Mouse (Mus musculus) lung, postnatal 10 days (tissue): Measurements from ENCODE around the gene Boc.

Experiments
- DNase-seq: peaks from one replicate; pipeline ENCODE4 v3.0.0; 2021

Gene Boc

GRCm38 (mm10) chr16:44526689-44527088, 32.0 kb downstream of the Boc start:
- DNase-seq: peak; percentile 56

DNA sequence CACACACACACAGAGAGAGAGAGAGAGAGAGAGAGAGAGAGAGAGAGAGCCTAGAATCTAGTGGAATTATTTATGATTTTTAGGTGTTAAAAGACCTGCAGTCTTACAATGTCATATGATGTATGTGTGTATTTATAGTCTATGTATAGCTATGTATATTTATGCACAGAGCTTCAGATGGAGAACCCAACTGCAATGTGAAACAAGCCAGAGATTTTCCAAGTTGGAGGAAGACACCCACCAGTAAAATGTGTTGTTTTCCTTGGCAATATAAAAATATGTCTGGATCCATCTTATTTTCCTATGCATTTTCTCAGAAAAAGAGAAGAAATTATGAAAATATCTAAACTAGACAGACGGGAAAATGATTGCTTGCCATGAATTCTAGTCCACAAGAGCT, 32.7 kb downstream of the Boc start:
- DNase-seq: no peak

DNA sequence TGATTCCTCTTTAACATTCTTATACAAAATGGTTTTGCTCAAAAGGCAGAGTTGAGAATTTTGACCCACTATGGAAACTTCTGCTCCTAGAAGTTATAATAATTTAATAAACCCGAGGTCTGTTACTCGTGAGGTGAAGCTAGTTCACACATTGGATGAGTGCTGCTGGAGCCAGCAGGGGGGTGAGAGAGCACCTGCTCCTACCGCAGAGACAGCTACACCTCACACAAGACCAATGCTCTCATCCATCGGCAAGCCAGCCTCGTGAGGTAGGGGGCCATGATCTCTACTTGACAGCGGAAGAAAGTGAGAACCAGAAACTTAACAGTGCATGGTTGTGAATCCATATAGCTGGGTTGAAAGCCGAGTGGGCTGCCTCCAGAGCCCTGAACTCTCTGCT, 35.1 kb downstream of the Boc start:
- no peak for DNase-seq

- DNase-seq: no peak
Observed at GRCm38 (mm10) chr16:44516498-44516897, 42.2 kb downstream of the Boc start.

DNA sequence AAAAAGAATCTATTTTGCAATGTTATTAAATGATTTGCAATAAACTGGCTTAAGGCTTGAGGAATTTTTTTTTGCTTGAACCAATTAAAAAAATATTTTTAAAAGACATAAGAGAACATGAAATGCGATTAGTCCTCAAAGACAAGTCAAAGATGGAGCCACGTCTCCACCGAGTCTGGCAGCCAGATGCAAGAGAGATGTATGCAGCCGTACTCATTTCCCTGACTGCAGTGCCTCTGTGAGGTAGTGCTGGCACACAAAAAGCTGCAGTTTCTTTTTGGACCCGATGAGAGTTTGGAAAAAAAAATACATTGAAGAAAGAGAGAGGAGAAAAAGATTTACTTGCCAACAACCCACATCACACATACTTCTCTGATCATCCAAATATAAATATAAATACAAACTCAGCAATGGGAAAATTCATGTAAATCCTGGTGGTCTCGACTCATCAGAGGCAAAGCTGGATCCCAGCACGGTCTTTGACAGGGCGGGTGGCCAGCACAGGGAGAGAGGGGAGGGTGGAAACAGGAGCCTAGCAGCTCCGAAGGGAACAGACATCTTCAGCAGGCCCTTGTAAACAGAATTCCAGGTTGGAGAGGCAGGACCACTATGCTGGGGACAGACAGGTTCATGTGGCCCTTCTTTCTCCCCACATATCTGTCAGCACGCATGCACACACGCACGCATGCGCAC, 48.0 kb downstream of the Boc start:
- peak; percentile 45 for DNase-seq

DNA sequence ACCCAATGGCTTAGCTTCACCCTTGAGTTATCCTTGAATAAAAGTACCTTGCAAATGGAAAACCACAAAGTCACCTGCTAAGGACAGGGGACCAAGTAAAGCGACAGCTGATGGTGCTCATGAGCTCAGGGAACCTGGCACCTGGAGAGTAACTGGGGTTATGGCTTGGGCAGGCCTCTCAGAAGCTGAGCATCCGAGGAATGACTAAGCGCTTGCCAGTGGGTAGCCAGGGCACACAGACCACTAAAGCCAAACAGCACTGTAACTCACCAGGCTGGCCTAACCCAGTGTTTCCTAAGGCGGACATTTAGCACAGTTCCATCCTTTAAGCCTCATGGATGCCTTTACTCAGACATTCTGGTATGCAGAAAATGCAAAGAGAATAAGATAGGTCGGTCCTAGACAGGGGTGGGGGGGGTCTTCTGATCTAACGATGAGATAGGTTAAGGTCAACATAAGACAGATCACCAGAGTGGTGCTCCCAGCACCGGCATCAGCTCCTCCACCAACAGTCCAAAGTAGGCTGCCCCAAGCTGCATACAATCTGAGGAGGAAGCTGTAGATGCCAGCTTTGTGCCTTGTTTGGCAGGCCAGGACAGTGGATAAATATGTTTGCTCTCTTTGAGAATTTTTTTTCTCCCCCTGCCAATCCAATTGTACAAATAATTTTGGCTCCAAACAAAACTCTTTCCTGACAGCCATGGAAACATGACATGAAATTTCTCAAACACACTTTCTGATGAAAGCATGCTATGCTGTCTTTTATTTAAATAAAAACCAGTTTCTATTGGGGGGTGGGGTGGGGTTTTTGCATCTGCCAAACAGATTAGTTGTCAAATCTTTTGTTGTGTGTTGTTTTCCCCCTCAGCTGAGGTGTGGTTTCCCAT, 49.0 kb downstream of the Boc start:
- peak; percentile 46 for DNase-seq

- DNase-seq: no peak
Observed at GRCm38 (mm10) chr16:44508772-44509171, 49.9 kb downstream of the Boc start.

DNA sequence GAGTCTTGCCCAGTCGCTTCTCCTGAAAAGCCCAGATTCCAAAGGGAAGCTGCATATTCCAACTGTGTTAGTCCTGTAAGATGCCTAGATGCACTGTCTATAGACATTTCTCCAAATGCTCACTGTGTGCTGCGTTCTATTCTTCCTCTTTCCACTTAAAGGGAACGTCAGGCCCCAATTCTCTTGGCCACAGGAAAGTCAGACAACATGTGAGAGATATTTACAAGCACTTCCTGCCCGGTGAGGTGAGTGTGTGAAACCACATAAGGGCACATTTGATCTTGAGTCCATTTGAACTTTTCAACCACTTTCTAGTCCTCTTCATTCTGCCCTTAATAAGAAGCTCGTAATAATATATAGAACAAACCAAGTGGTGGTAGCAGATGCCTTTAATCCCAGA, 50.7 kb downstream of the Boc start:
- no peak for DNase-seq

- peak; percentile 56 for DNase-seq
Observed at GRCm38 (mm10) chr16:44507027-44507929, 51.4 kb downstream of the Boc start.

DNA sequence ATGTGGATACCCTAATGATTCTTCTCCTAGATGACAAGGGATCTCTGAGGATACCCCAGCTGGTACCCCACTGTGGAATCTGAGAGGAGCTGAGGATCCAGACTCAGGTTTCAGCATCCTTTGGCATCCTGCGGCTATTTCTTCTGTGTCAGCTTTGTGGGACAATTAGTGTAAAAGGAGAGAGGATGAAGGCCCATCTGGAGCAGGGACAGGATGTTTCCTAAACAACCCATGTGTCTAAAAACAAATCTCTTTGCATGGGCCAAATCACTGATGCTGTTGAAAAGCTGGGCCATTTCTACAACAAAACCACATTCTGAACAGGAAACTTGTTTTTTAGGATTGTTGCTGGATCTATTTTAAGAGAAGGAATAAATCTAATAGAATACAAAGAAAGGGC, 53.5 kb downstream of the Boc start:
- no peak for DNase-seq

DNA sequence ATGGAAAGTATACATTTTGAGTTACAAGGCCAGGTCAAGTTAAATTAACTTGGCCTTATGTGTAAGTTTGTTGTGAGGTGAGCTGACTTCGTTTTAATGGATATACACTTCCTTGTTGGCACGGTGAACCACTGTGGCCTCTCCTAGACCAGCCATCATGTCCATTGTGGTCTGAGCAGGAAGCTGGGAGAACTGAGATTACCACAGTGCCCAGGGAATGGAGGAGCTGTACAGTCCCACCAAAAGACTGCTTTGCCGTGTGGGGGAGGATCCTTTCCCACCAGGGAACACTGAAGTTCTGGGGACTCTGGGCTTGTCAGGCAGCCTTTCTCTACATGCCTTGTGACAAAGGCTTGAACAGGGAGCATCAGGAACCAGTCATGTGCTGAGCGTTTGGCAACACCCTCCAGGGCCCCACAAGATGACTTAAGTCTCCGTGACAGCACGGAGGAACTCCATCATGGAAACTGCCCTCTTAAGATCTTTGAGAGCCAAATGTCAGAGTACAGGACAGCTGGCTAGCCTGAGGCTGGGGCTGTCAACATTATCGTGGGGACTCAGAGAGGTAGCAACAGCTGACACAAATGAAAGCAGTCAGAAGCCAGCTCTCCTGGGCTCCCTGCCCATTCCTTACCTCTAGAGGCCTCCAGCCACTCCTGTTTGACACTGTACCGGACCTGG, 55.7 kb downstream of the Boc start:
- no peak for DNase-seq

DNA sequence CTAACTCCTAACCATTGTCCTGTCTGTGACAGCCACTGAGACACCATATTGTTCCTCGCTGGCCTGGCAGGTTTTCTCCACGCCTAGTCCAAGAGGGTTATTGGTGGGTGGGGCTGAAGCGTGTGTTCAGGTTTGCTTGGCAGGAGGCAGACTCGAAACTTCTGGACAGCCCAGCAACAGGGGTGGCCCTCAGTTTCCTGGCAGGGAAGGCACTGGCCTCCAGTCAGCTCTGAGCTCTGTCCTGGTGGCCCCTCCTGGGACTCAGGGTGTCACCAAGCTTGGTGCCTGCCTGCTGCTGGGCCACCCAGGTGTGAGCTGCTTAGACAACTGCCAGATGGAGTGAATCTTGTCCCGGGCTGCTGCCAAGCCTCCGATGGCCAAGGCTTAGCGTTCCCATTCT, 56.4 kb downstream of the Boc start:
- no peak for DNase-seq

GRCm38 (mm10) chr16:44501783-44502182, 56.9 kb downstream of the Boc start:
- no peak for DNase-seq

- DNase-seq: no peak
Observed at GRCm38 (mm10) chr16:44498447-44498846, 60.2 kb downstream of the Boc start.

DNA sequence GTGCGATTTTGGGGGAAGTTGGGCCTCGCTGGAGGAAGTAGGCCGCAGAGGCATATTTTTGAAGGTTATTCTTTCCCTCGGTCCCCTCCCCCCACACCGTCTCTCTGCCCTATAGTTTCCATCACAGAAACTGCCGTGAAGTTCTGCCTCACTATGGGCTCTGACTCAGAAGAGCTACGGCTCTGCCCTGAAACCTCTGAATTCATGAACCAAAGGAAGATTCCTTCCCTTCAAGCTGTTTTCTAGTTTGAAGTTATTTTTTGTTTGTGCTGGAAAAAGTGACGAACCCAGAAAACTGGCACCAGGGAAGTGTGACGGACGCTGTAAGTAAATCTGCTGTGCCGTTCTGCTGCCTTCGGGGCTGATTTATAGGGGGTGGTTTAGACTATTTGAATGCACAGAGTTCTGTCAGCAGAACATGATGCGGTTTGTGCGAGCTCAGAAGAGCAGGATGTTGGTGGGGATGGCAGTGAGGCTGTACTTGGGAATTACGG, 61.7 kb downstream of the Boc start:
- no peak for DNase-seq

DNA sequence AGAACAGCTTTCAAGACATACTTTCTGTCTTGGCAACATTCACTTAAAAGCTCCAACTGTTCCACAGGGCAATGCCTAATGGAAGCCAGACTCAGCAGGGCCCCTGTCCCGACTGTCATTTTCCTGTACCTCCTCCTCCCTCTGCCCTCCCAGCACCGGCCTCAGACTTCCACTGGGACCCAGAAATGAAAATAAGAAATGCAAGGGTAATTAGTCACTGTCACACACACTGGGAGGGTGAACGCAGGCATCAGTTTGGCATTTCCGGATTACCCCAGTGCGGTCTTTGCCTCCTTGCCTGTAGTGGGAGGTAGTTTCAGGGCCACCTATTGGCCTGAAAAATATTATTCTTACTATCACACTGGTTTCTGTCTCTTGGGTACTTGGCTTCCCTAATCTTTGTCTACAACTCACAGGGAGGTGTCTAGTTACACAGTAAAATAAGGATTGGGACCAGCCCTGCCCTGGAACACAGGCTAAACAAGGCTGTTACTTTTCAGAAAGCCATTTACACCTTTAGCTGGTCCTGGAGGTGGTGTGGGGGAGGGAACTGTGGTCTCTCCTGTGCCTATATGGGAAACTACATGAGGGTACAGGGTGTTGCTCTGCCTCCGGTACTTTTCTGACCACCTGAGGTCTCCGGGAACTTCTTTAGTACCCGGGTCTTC, 64.1 kb downstream of the Boc start:
- DNase-seq: no peak

DNA sequence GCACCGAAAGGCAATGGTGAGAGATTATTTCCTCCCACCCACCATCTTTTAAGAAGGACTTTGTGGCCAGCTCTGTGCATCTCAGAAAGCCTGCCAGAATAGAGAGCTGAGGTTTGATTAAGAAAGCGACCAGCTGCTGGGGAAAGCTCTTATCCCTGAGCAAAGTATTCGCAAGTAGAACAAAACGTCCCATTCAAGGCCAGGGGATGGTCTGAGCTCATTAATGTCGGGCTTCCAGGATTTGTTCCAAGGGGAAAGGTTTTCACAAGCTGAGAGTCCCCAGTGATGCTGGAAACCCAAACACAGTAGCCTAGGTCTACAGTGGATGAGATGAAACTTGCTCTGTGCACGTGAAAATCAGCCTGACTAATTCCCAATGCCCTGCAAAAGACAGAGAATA, 64.8 kb downstream of the Boc start:
- peak; percentile 65 for DNase-seq

DNA sequence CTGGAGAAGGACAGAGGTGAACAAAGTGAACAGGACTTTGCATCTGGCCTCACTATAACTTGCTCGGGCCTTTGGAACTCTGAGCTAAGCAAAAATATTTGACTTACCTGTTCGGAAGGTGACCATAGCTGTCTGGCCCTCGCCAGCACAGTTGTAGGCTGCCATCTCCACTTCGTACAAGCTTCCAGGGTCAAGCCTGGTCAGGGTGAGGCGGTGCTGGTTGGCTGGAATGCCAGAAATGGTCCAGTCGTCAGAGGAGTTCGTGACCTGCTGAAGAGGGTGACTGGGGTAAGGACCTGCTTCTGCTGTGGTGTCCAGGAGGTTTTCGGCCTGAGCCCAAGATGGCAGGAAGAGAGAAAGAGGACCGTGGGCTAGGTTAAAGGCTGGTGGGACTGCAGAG, 66.0 kb downstream of the Boc start:
- no peak for DNase-seq

DNA sequence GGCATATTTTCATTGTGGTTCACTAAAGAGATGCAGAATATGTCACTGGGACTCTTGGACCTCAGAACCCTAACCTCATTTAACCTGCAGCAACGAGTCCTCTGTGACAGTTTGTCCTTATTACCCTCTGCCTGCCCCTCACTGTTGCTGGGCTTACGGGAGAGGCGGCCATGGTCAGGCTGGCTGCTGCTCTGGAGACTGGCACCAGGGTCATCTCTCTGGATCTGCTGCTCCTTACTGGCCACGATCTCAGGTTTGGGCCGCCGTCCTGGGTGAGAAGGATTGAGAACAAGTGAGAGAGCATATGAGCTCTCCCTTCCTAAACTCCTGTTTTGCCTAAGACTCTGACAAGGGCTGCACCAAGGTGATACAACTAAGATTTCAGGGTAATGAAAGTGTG, 66.5 kb downstream of the Boc start:
- DNase-seq: no peak

DNA sequence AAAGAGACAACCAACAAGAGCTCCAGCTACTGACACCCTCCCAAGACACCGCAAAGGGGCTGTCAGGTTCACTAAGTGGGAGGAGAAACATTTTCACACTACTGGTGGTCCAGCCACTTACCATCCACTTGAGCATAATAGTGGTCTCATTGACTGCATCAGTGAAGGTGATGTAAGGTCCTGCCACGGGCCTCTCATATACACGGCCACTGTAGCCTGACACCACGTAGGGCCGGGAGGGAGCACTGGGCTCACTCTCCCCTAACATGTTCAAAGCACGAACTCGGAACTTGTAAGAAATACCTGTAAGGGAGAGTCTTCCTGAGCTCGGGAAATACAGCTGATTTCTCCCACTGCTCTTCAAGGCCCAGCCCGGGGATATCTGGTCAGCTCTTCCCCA, 67.6 kb downstream of the Boc start:
- no peak for DNase-seq

GRCm38 (mm10) chr16:44487194-44487593, 71.5 kb downstream of the Boc start:
- no peak for DNase-seq

DNA sequence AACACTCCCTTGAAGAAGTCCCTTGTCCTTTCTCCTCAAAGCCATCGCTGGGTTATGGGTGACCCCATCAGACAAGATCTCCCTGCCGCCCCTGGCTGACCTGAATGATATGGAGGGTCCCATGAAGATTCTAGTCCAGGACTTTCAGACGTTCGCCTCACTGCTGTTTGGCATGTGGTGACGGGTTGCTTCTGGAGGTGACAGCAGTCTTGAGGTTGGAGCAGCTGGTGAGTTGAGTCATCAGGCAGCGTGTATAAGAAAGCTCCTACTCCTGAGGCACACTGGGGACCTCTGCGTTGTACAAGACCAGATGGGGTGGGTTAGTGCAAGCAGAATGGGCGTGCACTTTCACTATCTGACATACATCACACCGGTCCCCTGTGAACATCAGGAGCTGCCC, 72.1 kb downstream of the Boc start:
- no peak for DNase-seq
